Mouse (Mus musculus) MEL (cell line): ENCODE results near the gene Utp20. TPM values are rescaled to one million over a fixed set of nuclear protein-coding genes. Genes with fewer than 3 reads are reported as not detected.
"Not testable (repeated sequence)": the region's sequence is repeated elsewhere in the genome, so short reads cannot be mapped to it uniquely, and the experiment has no call there.

Experiments
- DNase-seq: peaks from one replicate; pipeline ENCODE4 v3.0.0; 2011; ENCODE audit warnings: low read depth, low spot score
- H3K27ac ChIP-seq: 2 replicates; pipeline ENCODE4 v1.5.1; 2012; ENCODE audit warnings: low read depth, mild to moderate bottlenecking, control low read depth, low read length, moderate library complexity; ENCODE audit not compliant: control insufficient read depth
- H3K27me3 ChIP-seq, 2 experiments: fragments of 150-350 bp in 1 of 2; sonication (generic) in 1 of 2; 2 replicates each; pipeline ENCODE4 v1.6.1; 2012; ENCODE audit warnings: low read length in 2 of 2, mild to moderate bottlenecking in 2 of 2, improper control_type of control experiment in 1 of 2, moderate library complexity in 1 of 2; ENCODE audit not compliant: insufficient read depth in 2 of 2, control insufficient read depth in 1 of 2
- H3K36me3 ChIP-seq, 2 experiments: 2 replicates each; pipeline ENCODE4 v1.6.1; 2012 to 2014; ENCODE audit warnings: low read length in 2 of 2, improper control_type of control experiment in 1 of 2, inconsistent platforms in 1 of 2, mild to moderate bottlenecking in 1 of 2; ENCODE audit not compliant: insufficient read depth in 2 of 2, control insufficient read depth in 1 of 2
- H3K4me1 ChIP-seq, 2 experiments: fragments of 150-350 bp in 1 of 2; sonication (generic) in 1 of 2; 2 replicates each; pipeline ENCODE4 v1.6.1; 2012; ENCODE audit warnings: low read length in 2 of 2, improper control_type of control experiment in 1 of 2, mild to moderate bottlenecking in 1 of 2; ENCODE audit not compliant: insufficient read depth in 2 of 2, control insufficient read depth in 1 of 2
- H3K4me3 ChIP-seq, 2 experiments: fragments of 150-350 bp in 1 of 2; sonication (generic) in 1 of 2; 2 replicates each; pipeline ENCODE4 v1.5.1; 2012; ENCODE audit warnings: low read depth in 2 of 2, low read length in 2 of 2, mild to moderate bottlenecking in 2 of 2, moderate library complexity in 2 of 2, control low read depth in 1 of 2, improper control_type of control experiment in 1 of 2; ENCODE audit not compliant: control insufficient read depth in 1 of 2, insufficient read depth in 1 of 2
- H3K79me2 ChIP-seq: 2 replicates; pipeline ENCODE4 v1.6.1; 2012; ENCODE audit warnings: mild to moderate bottlenecking, low read length, moderate library complexity; ENCODE audit not compliant: control insufficient read depth, poor library complexity, insufficient read depth
- H3K9ac ChIP-seq: 2 replicates; pipeline ENCODE4 v1.6.1; 2012; ENCODE audit warnings: low read depth, mild to moderate bottlenecking, control low read depth, low read length, moderate library complexity; ENCODE audit not compliant: control insufficient read depth, poor library complexity, severe bottlenecking
- H3K9me3 ChIP-seq: fragments of 150-350 bp; sonication (generic); replicated peaks from 2 replicates; pipeline ENCODE4 v1.6.1; 2012; ENCODE audit warnings: mild to moderate bottlenecking, low read length, improper control_type of control experiment, moderate library complexity; ENCODE audit not compliant: insufficient read depth
- BHLHE40 ChIP-seq: IDR thresholded peaks from 2 replicates; pipeline ENCODE4 v1.6.1; 2012; ENCODE audit warnings: low read depth, mild to moderate bottlenecking, inconsistent platforms, low read length, improper control_type of control experiment, borderline replicate concordance
- CTCF ChIP-seq, 3 experiments: IDR thresholded peaks in 2 of 3; conservative IDR thresholded peaks in 1 of 3; 2 replicates each; pipeline ENCODE4 v1.5.1; 2011 to 2012; ENCODE audit warnings: low read length in 3 of 3, low read depth in 2 of 3, mild to moderate bottlenecking in 2 of 3, improper control_type of control experiment in 1 of 3, inconsistent platforms in 1 of 3, mixed read lengths in 1 of 3, moderate library complexity in 1 of 3; ENCODE audit not compliant: control insufficient read depth in 1 of 3, insufficient read depth in 1 of 3, poor library complexity in 1 of 3, severe bottlenecking in 1 of 3
- EP300 ChIP-seq, 2 experiments: IDR thresholded peaks; 2 replicates each; pipeline ENCODE4 v1.6.1; 2011; ENCODE audit warnings: improper control_type of control experiment in 2 of 2, low read length in 2 of 2, low read depth in 1 of 2, mild to moderate bottlenecking in 1 of 2
- ETS1 ChIP-seq: IDR thresholded peaks from 2 replicates; pipeline ENCODE4 v1.6.1; 2012; ENCODE audit warnings: low read depth, mild to moderate bottlenecking, inconsistent platforms, low read length, improper control_type of control experiment, moderate library complexity
- HCFC1 ChIP-seq: IDR thresholded peaks from 2 replicates; pipeline ENCODE4 v1.6.1; 2012; ENCODE audit warnings: low read depth, mild to moderate bottlenecking, inconsistent platforms, low read length, improper control_type of control experiment, moderate library complexity
- KAT2A ChIP-seq: conservative IDR thresholded peaks from 2 replicates; pipeline ENCODE4 v1.6.1; 2012; ENCODE audit warnings: low read depth, low read length, improper control_type of control experiment, inconsistent platforms
- MAFK ChIP-seq: IDR thresholded peaks from 2 replicates; pipeline ENCODE4 v1.6.1; 2011; ENCODE audit warnings: low read depth, mild to moderate bottlenecking, low read length, improper control_type of control experiment, borderline replicate concordance
- MEF2A ChIP-seq: IDR thresholded peaks from 2 replicates; pipeline ENCODE4 v1.6.1; 2014; ENCODE audit warnings: low read depth, mild to moderate bottlenecking, inconsistent platforms, low read length, improper control_type of control experiment; ENCODE audit not compliant: poor library complexity, insufficient replicate concordance, severe bottlenecking; ENCODE audit errors: extremely low read depth
- MXI1 ChIP-seq: IDR thresholded peaks from 2 replicates; pipeline ENCODE4 v1.6.1; 2011; ENCODE audit warnings: mild to moderate bottlenecking, low read depth, low read length, improper control_type of control experiment
- NRF1 ChIP-seq: IDR thresholded peaks from 2 replicates; pipeline ENCODE4 v1.6.1; 2014; ENCODE audit warnings: low read depth, mild to moderate bottlenecking, inconsistent platforms, low read length, improper control_type of control experiment, moderate library complexity; ENCODE audit not compliant: poor library complexity, insufficient read depth, severe bottlenecking
- POLR2A ChIP-seq, 2 experiments: IDR thresholded peaks; 2 replicates each; pipeline ENCODE4 v1.6.1; 2011 to 2012; ENCODE audit warnings: low read length in 2 of 2, mild to moderate bottlenecking in 2 of 2, control low read depth in 1 of 2, improper control_type of control experiment in 1 of 2, low read depth in 1 of 2, moderate library complexity in 1 of 2; ENCODE audit not compliant: control insufficient read depth in 1 of 2, insufficient read depth in 1 of 2, poor library complexity in 1 of 2
- POLR2AphosphoS2 ChIP-seq: IDR thresholded peaks from 2 replicates; pipeline ENCODE4 v1.6.1; 2011; ENCODE audit warnings: low read length, improper control_type of control experiment
- POLR2AphosphoS5 ChIP-seq: IDR thresholded peaks from 2 replicates; pipeline ENCODE4 v1.6.1; 2012; ENCODE audit warnings: low read depth, borderline replicate concordance, mild to moderate bottlenecking, inconsistent platforms, low read length, moderate library complexity, mixed read lengths
- SIN3A ChIP-seq: IDR thresholded peaks from 2 replicates; pipeline ENCODE4 v1.6.1; 2012; ENCODE audit warnings: low read length, improper control_type of control experiment, inconsistent platforms
- TAL1 ChIP-seq: IDR thresholded peaks from 2 replicates; pipeline ENCODE4 v1.6.1; 2012; ENCODE audit warnings: mild to moderate bottlenecking, inconsistent platforms, low read length, moderate library complexity, mixed read lengths
- TCF12 ChIP-seq: IDR thresholded peaks from 2 replicates; pipeline ENCODE4 v1.6.1; 2014; ENCODE audit warnings: low read depth, mild to moderate bottlenecking, inconsistent platforms, low read length, improper control_type of control experiment, moderate library complexity
- UBTF ChIP-seq: IDR thresholded peaks from 2 replicates; pipeline ENCODE4 v1.6.1; 2012; ENCODE audit warnings: low read depth, mild to moderate bottlenecking, inconsistent platforms, low read length, improper control_type of control experiment, moderate library complexity, borderline replicate concordance; ENCODE audit not compliant: insufficient read depth
- ZMIZ1 ChIP-seq: IDR thresholded peaks from 2 replicates; pipeline ENCODE4 v1.6.1; 2012; ENCODE audit warnings: low read depth, mild to moderate bottlenecking, inconsistent platforms, low read length, improper control_type of control experiment, moderate library complexity
- polyA plus RNA-seq, 2 experiments: library from polyadenylated mRNA; stranded (reverse) in 1 of 2; unstranded in 1 of 2; fragments of >175 nt in 1 of 2; fragments of >200 nt in 1 of 2; gene quantifications; 2 replicates each; pipeline versions ENCODE4 v1.2.1 to v1.2.4; 2012; ENCODE audit warnings: low replicate concordance in 2 of 2, low read depth in 1 of 2; ENCODE audit not compliant: insufficient read length in 2 of 2, insufficient read depth in 1 of 2, missing spikeins in 1 of 2
- total RNA-seq: library from RNA; depleted of rRNA; stranded (reverse); fragments of 300-350 nt; gene quantifications from 2 replicates; pipeline ENCODE4 v1.2.3, GENCODE M21; 2012

The Utp20 gene
- total and polyA plus RNA-seq, 3 experiments, result 56.5 to 138 (median 62.8) TPM

DNA sequence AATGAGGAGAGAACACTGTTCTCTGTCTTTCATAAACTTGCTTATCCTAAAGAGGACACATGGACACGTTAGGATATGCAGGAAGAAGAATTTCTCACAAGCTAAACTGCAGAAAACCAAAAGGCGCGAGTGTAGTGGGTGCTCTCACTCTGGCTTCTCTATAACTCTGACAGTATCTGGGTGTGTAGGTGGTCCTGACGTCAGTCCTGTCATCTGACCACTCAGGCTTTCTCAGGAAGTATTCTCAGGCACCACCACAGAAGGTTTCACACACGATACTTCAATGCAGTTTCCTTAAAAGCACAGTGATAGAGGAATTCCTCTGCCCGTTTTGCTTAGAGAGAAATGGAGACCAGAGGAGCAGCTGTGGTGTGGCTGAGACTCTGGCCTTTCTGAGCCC, 50.4 kb downstream of the Utp20 start:
- H3K4me3 ChIP-seq, result no peak overlapping the region
- DNase-seq, result no peak
- H3K79me2 ChIP-seq, result no peaks in the 10 kb centered on the region
- no peaks in the 10 kb centered on the region for H3K4me1 ChIP-seq
- H3K27ac ChIP-seq, result no peak overlapping the region
- H3K9me3 ChIP-seq, result no peaks in the 10 kb centered on the region
- no peak overlapping the region for H3K9ac ChIP-seq
- H3K36me3 ChIP-seq, result peaks cover 0 to 7% of the 10 kb centered on the region in 2 experiments; a peak in 2 of 4 replicates
- H3K27me3 ChIP-seq, result no peaks in the 10 kb centered on the region
- TF ChIP-seq EP300 (IDR thresholded peaks at IDR 0.05; ENCODE audit: low read depth in 1 of 2, low read length in 2 of 2) (no peak), ETS1 (no peak), MEF2A (no peak), HCFC1 (no peak), SIN3A (no peak), UBTF (no peak), BHLHE40 (no peak), MXI1 (no peak), MAFK (no peak), POLR2AphosphoS2 (no peak), KAT2A (no peak), TAL1 (no peak), CTCF (IDR thresholded peaks at IDR 0.05 in 2 of 3, conservative IDR thresholded peaks at IDR 0.05 in 1 of 3; ENCODE audit: control insufficient read depth in 1 of 3, insufficient read depth in 1 of 3, low read depth in 2 of 3, low read length in 3 of 3, poor library complexity in 1 of 3, severe bottlenecking in 1 of 3) (no peak), TCF12 (no peak), POLR2A (IDR thresholded peaks at IDR 0.05; ENCODE audit: control insufficient read depth in 1 of 2, insufficient read depth in 1 of 2, low read depth in 1 of 2, low read length in 2 of 2, poor library complexity in 1 of 2) (no peak), ZMIZ1 (no peak), POLR2AphosphoS5 (no peak), NRF1 (no peak)

DNA sequence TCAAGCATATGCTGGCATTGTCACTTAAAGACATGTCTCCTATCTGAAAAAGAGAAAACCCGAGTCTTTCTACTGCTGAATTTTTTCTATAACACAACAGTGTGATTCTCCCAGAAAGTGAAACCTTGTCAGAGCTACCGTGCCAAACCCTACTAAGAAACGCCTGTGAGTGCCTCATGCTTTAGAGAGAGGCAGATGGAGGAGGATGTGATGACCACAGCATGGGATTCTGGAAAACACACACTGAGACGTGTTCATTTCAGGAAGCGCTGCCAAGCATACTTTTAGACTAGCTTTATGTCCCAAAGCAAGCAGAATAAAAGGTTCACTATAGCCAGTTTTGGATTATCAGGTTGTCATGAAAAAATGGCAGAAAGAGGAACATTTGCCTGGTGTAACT, 53.6 kb downstream of the Utp20 start:
- H3K4me1 ChIP-seq, result peaks cover 16 to 24% of the 10 kb centered on the region in 2 experiments
- H3K27me3 ChIP-seq, H3K9me3 ChIP-seq, H3K79me2 ChIP-seq, DNase-seq, H3K27ac ChIP-seq, H3K4me3 ChIP-seq, H3K9ac ChIP-seq: not testable (repeated sequence)
- H3K36me3 ChIP-seq, result peaks cover 22 to 26% of the 10 kb centered on the region in 2 experiments
